Mouse (Mus musculus) heart, embryonic 13.5 days (tissue): Measurements from ENCODE around the gene Ncam1. TPM values are rescaled to one million over a fixed set of nuclear protein-coding genes. Genes with fewer than 3 reads are reported as not detected.

Source experiments
- ATAC-seq: fragments of 200-750 bp; cut with Nextera tagmentation; 2 replicates; pipeline ENCODE4 v1.8.0; 2017; ENCODE audit warnings: moderate TSS enrichment; ENCODE audit not compliant: insufficient number of reproducible peaks, low FRiP score, low TSS enrichment; ENCODE audit errors: extremely low read depth
- H3K27ac ChIP-seq: fragments of 300-500 bp; sonication (generic); replicated peaks from 2 replicates; pipeline ENCODE4 v1.5.1; 2015; ENCODE audit warnings: moderate library complexity, mild to moderate bottlenecking, inconsistent platforms
- H3K27me3 ChIP-seq: fragments of 300-500 bp; sonication (generic); replicated peaks from 2 replicates; pipeline ENCODE4 v1.6.1; 2015; ENCODE audit warnings: mild to moderate bottlenecking, inconsistent platforms
- H3K36me3 ChIP-seq: fragments of 300-500 bp; sonication (generic); 2 replicates; pipeline ENCODE4 v1.6.1; 2015; ENCODE audit warnings: mild to moderate bottlenecking, inconsistent platforms
- H3K4me1 ChIP-seq: fragments of 300-500 bp; sonication (generic); 2 replicates; pipeline ENCODE4 v1.6.1; 2015; ENCODE audit warnings: inconsistent platforms
- H3K4me2 ChIP-seq: fragments of 300-500 bp; sonication (generic); 2 replicates; pipeline ENCODE4 v1.6.1; 2015; ENCODE audit warnings: inconsistent platforms, mild to moderate bottlenecking, moderate library complexity
- H3K4me3 ChIP-seq: fragments of 300-500 bp; sonication (generic); 2 replicates; pipeline ENCODE4 v1.5.1; 2015; ENCODE audit warnings: moderate library complexity, mild to moderate bottlenecking, inconsistent platforms
- H3K9ac ChIP-seq: fragments of 300-500 bp; sonication (generic); 2 replicates; pipeline ENCODE4 v1.6.1; 2015; ENCODE audit warnings: inconsistent platforms, mild to moderate bottlenecking, moderate library complexity
- H3K9me3 ChIP-seq: fragments of 300-500 bp; sonication (generic); 2 replicates; pipeline ENCODE4 v1.6.1; 2016; ENCODE audit warnings: inconsistent platforms
- WGBS: fragments of 180-500 bp; shearing (Covaris S2); methylation state at CpG from one replicate; pipeline ENCODE4 v1.1.7; 2015; ENCODE audit warnings: mixed read lengths; 5-methylcytosine and 5-hydroxymethylcytosine counted together
- polyA plus RNA-seq: library from polyadenylated mRNA; unstranded; fragments of >200 nt; fragmentation: Nextera tagmentation; extraction: Ambion mirVana; gene quantifications from 2 replicates; pipeline ENCODE4 v1.2.1, GENCODE M21; 2015

Ncam1 gene
- polyA plus RNA-seq, 1 experiment from 2014 or later, result 74.7 TPM

GRCm38 (mm10) chr9:49751466-49751865 is 47.3 kb downstream of the Ncam1 start:
- no peak for ATAC-seq

GRCm38 (mm10) chr9:49746176-49746575 is 52.5 kb downstream of the Ncam1 start:
- 70% methylated on average over 2 of the region's 2 CpGs for WGBS
- no peaks in the 10 kb centered on the region for H3K36me3 ChIP-seq
- no peak overlapping the region for H3K4me3 ChIP-seq
- H3K9me3 ChIP-seq, result no peaks in the 10 kb centered on the region
- no peaks in the 10 kb centered on the region for H3K27me3 ChIP-seq
- H3K4me1 ChIP-seq, result peaks cover 25% of the 10 kb centered on the region
- no peak overlapping the region for H3K4me2 ChIP-seq
- no peak overlapping the region for H3K9ac ChIP-seq
- ATAC-seq, result no peak
- no peak overlapping the region for H3K27ac ChIP-seq

More at GRCm38 (mm10) chr9:49751466-49751865, 47.3 kb downstream of the Ncam1 start:
- Histone ChIP-seq H3K27me3 (no peaks in the 10 kb centered on the region), H3K36me3 (no peaks in the 10 kb centered on the region), H3K4me1 (peaks cover 29% of the 10 kb centered on the region), H3K4me3 (no peak overlapping the region), H3K27ac (no peak overlapping the region), H3K9ac (no peak overlapping the region), H3K9me3 (no peaks in the 10 kb centered on the region), H3K4me2 (no peak overlapping the region)
- 66% methylated on average over 6 of the region's 6 CpGs for WGBS

GRCm38 (mm10) chr9:49745696-49746095 is 53.0 kb downstream of the Ncam1 start:
- 55% methylated on average over 4 of the region's 4 CpGs for WGBS
- no peaks in the 10 kb centered on the region for H3K9me3 ChIP-seq
- ATAC-seq, result no peak
- H3K4me2 ChIP-seq, result no peak overlapping the region
- H3K9ac ChIP-seq, result no peak overlapping the region
- no peaks in the 10 kb centered on the region for H3K27me3 ChIP-seq
- H3K36me3 ChIP-seq, result no peaks in the 10 kb centered on the region
- no peak overlapping the region for H3K4me3 ChIP-seq
- no peak overlapping the region for H3K27ac ChIP-seq
- peaks cover 25% of the 10 kb centered on the region for H3K4me1 ChIP-seq

- Histone ChIP-seq H3K4me1 (peaks cover 32% of the 10 kb centered on the region), H3K36me3 (no peaks in the 10 kb centered on the region), H3K27ac (no peak overlapping the region), H3K27me3 (no peaks in the 10 kb centered on the region), H3K9me3 (no peaks in the 10 kb centered on the region), H3K9ac (no peak overlapping the region), H3K4me2 (no peak overlapping the region), H3K4me3 (no peak overlapping the region)
- 49% methylated on average over 2 of the region's 2 CpGs for WGBS
- ATAC-seq, result no peak
Observed at GRCm38 (mm10) chr9:49744286-49744685, 54.4 kb downstream of the Ncam1 start.

GRCm38 (mm10) chr9:49739935-49740334 is 58.8 kb downstream of the Ncam1 start:
- Histone ChIP-seq H3K9me3 (no peaks in the 10 kb centered on the region), H3K9ac (no peak overlapping the region), H3K27ac (no peak overlapping the region), H3K4me3 (no peak overlapping the region), H3K4me2 (no peak overlapping the region), H3K27me3 (no peaks in the 10 kb centered on the region), H3K36me3 (no peaks in the 10 kb centered on the region), H3K4me1 (peaks cover 24% of the 10 kb centered on the region)
- ATAC-seq, result no peak
- WGBS, result 74% methylated on average over 6 of the region's 6 CpGs

- no peak for ATAC-seq
- peaks cover 27% of the 10 kb centered on the region for H3K4me1 ChIP-seq
- H3K4me2 ChIP-seq, result no peak overlapping the region
- no peaks in the 10 kb centered on the region for H3K27me3 ChIP-seq
- no peak overlapping the region for H3K4me3 ChIP-seq
- no peak overlapping the region for H3K27ac ChIP-seq
- no peaks in the 10 kb centered on the region for H3K9me3 ChIP-seq
- H3K36me3 ChIP-seq, result no peaks in the 10 kb centered on the region
- WGBS, result 77% methylated on average over 1 of the region's 1 CpGs
- no peak overlapping the region for H3K9ac ChIP-seq
Observed at GRCm38 (mm10) chr9:49738546-49738945, 60.2 kb downstream of the Ncam1 start.

GRCm38 (mm10) chr9:49737166-49737565 is 61.6 kb downstream of the Ncam1 start:
- H3K27me3 ChIP-seq, result no peaks in the 10 kb centered on the region
- 80% methylated on average over 6 of the region's 6 CpGs for WGBS
- no peak overlapping the region for H3K4me3 ChIP-seq
- no peaks in the 10 kb centered on the region for H3K36me3 ChIP-seq
- no peak for ATAC-seq
- no peak overlapping the region for H3K4me2 ChIP-seq
- peaks cover 27% of the 10 kb centered on the region for H3K4me1 ChIP-seq
- H3K27ac ChIP-seq, result no peak overlapping the region
- no peak overlapping the region for H3K9ac ChIP-seq
- no peaks in the 10 kb centered on the region for H3K9me3 ChIP-seq

GRCm38 (mm10) chr9:49734348-49735007 is 64.2 kb downstream of the Ncam1 start:
- whole genome bisulfite sequencing, result 59% methylated on average over 7 of the region's 7 CpGs
- Histone ChIP-seq H3K9me3 (no peaks in the 10 kb centered on the region), H3K4me3 (no peak overlapping the region), H3K36me3 (no peaks in the 10 kb centered on the region), H3K27ac (no peak overlapping the region), H3K27me3 (no peaks in the 10 kb centered on the region), H3K9ac (no peak overlapping the region), H3K4me1 (peaks cover 20% of the 10 kb centered on the region), H3K4me2 (no peak overlapping the region)
- no peak for ATAC-seq

GRCm38 (mm10) chr9:49733726-49734125 is 65.0 kb downstream of the Ncam1 start:
- H3K9ac ChIP-seq, result no peak overlapping the region
- no peak overlapping the region for H3K4me2 ChIP-seq
- no peaks in the 10 kb centered on the region for H3K36me3 ChIP-seq
- no peak overlapping the region for H3K27ac ChIP-seq
- no peak overlapping the region for H3K4me3 ChIP-seq
- ATAC-seq, result no peak
- peaks cover 22% of the 10 kb centered on the region for H3K4me1 ChIP-seq
- WGBS, result 60% methylated on average over 5 of the region's 5 CpGs
- H3K27me3 ChIP-seq, result no peaks in the 10 kb centered on the region
- no peaks in the 10 kb centered on the region for H3K9me3 ChIP-seq

- no peak overlapping the region for H3K9ac ChIP-seq
- no peak overlapping the region for H3K4me3 ChIP-seq
- H3K27me3 ChIP-seq, result no peaks in the 10 kb centered on the region
- peaks cover 24% of the 10 kb centered on the region for H3K4me1 ChIP-seq
- no peak overlapping the region for H3K4me2 ChIP-seq
- 63% methylated on average over 3 of the region's 3 CpGs for WGBS
- H3K9me3 ChIP-seq, result no peaks in the 10 kb centered on the region
- ATAC-seq, result no peak
- H3K36me3 ChIP-seq, result no peaks in the 10 kb centered on the region
- H3K27ac ChIP-seq, result no peak overlapping the region
Observed at GRCm38 (mm10) chr9:49729479-49729878, 69.2 kb downstream of the Ncam1 start.

GRCm38 (mm10) chr9:49728211-49728610 is 70.5 kb downstream of the Ncam1 start:
- Histone ChIP-seq H3K27ac (no peak overlapping the region), H3K4me1 (peaks cover 17% of the 10 kb centered on the region), H3K4me3 (no peak overlapping the region), H3K9me3 (no peaks in the 10 kb centered on the region), H3K9ac (no peak overlapping the region), H3K36me3 (no peaks in the 10 kb centered on the region), H3K27me3 (no peaks in the 10 kb centered on the region), H3K4me2 (0 out of 2 replicates have a peak overlapping the region, but pooled peaks have one; percentile 7)
- no peak for ATAC-seq
- 56% methylated on average over 8 of the region's 8 CpGs for WGBS

GRCm38 (mm10) chr9:49722765-49723164 is 76.0 kb downstream of the Ncam1 start:
- peaks cover 17% of the 10 kb centered on the region for H3K4me1 ChIP-seq
- ATAC-seq, result no peak
- H3K27me3 ChIP-seq, result no peaks in the 10 kb centered on the region
- 73% methylated on average over 5 of the region's 5 CpGs for WGBS
- H3K4me2 ChIP-seq, result no peak overlapping the region
- H3K9ac ChIP-seq, result no peak overlapping the region
- no peaks in the 10 kb centered on the region for H3K36me3 ChIP-seq
- H3K27ac ChIP-seq, result 0 out of 2 replicates have a peak overlapping the region, but pooled peaks have one; percentile 8
- no peak overlapping the region for H3K4me3 ChIP-seq
- H3K9me3 ChIP-seq, result no peaks in the 10 kb centered on the region
